Mouse (Mus musculus) pancreas, adult 10 weeks (tissue): Measurements from ENCODE around the gene Mef2b. TPM values are rescaled to one million over a fixed set of nuclear protein-coding genes. Genes with fewer than 3 reads are reported as not detected.

ENCODE experiments used
- polyA plus RNA-seq: library from polyadenylated mRNA; stranded (reverse); fragments of 350-450 nt; fragmentation: Illumina TruSeq; extraction: RNeasy Lipid Tissue Mini Kit (QIAGEN cat#74804); gene quantifications from one replicate; pipeline ENCODE4 v1.2.3, GENCODE M21; 2015; ENCODE audit warnings: low read depth, low replicate concordance; ENCODE audit not compliant: insufficient read depth

The Mef2b gene
- polyA plus RNA-seq: not detected

GRCm38 (mm10) chr8:70139026-70139857 is at the start of gene Mef2b, which contains the start of the genes Rfxank and Borcs8:
TSS of gene Mef2b (plus strand) at chr8:70139711.
TSS of gene Rfxank (minus strand) at chr8:70139154.
TSS of gene Borcs8 (plus strand) at chr8:70139499.

GRCm38 (mm10) chr8:70120667-70121066 is 18.8 kb upstream of the Mef2b start, which contains the start of gene Ncan:
TSS of gene Ncan (minus strand) at chr8:70120873.

GRCm38 (mm10) chr8:70131166-70131883 is 8.2 kb upstream of the Mef2b start, which contains the start of gene Nr2c2ap:
TSS of gene Nr2c2ap (plus strand) at chr8:70131333.

GRCm38 (mm10) chr8:70172043-70172681 is 32.7 kb downstream of the Mef2b start, which contains the start of gene Tmem161a:
TSS of gene Tmem161a (plus strand) at chr8:70172356.

GRCm38 (mm10) chr8:70212112-70213055 is 72.9 kb downstream of the Mef2b start, which contains the start of gene Slc25a42:
TSS of gene Slc25a42 (minus strand) at chr8:70212305.

Other genes starting within 250 kb of the Mef2b start
- gene Tssk6, start 237.5 kb upstream of the Mef2b start, polyA plus RNA-seq: not detected
- 45.3 TPM for gene Ndufa13, start 237.2 kb upstream of the Mef2b start, polyA plus RNA-seq
- gene Yjefn3, start 237.0 kb upstream of the Mef2b start, polyA plus RNA-seq: not detected
- gene Gatad2a, start 143.3 kb upstream of the Mef2b start, polyA plus RNA-seq: 7.8 TPM
- 15.9 TPM for gene Mau2, start 97.0 kb upstream of the Mef2b start, polyA plus RNA-seq
- 55.8 TPM for gene Sugp1, start 96.9 kb upstream of the Mef2b start, polyA plus RNA-seq
- 10.5 TPM for gene Tm6sf2, start 66.8 kb upstream of the Mef2b start, polyA plus RNA-seq
- gene Hapln4, start 56.3 kb upstream of the Mef2b start, polyA plus RNA-seq: 6.6 TPM
- not detected for gene Ncan, start 18.8 kb upstream of the Mef2b start, polyA plus RNA-seq
- gene Nr2c2ap, start 8.4 kb upstream of the Mef2b start, polyA plus RNA-seq: 6.3 TPM
- 5.8 TPM for gene Rfxank, start 557 bp upstream of the Mef2b start, polyA plus RNA-seq
- 10.1 TPM for gene Borcs8, start 212 bp upstream of the Mef2b start, polyA plus RNA-seq
- 8.3 TPM for gene Tmem161a, start 32.6 kb downstream of the Mef2b start, polyA plus RNA-seq
- gene Slc25a42, start 72.6 kb downstream of the Mef2b start, polyA plus RNA-seq: 6.8 TPM
- 9.1 TPM for gene Sugp2, start 94.5 kb downstream of the Mef2b start, polyA plus RNA-seq
- gene Armc6, start 94.8 kb downstream of the Mef2b start, polyA plus RNA-seq: 5.1 TPM
- gene Homer3, start 143.1 kb downstream of the Mef2b start, polyA plus RNA-seq: 3.4 TPM
- 16.1 TPM for gene Ddx49, start 162.8 kb downstream of the Mef2b start, polyA plus RNA-seq
- 97.1 TPM for gene Cope, start 162.8 kb downstream of the Mef2b start, polyA plus RNA-seq
- not detected for gene Cers1, start 176.1 kb downstream of the Mef2b start, polyA plus RNA-seq
- not detected for gene Gdf1, start 190.1 kb downstream of the Mef2b start, polyA plus RNA-seq
- 9.1 TPM for gene Upf1, start 213.6 kb downstream of the Mef2b start, polyA plus RNA-seq
- not detected for gene Comp, start 233.8 kb downstream of the Mef2b start, polyA plus RNA-seq